Mouse (Mus musculus): ENCODE measurements around the gene Pafah1b2. TPM values are rescaled to one million over a fixed set of nuclear protein-coding genes. Genes with fewer than 3 reads are reported as not detected.

Pafah1b2 gene
- total RNA-seq, 4 experiments from 2014 or later, result 195 to 219 (median 207) TPM

- DNase-seq (ENCODE audit: low spot score in 2 of 2), result no peak
Measured at GRCm38 (mm10) chr9:45981331-45981730, 31.2 kb downstream of the Pafah1b2 start.

- no peak for DNase-seq (ENCODE audit: low spot score in 2 of 2)
Measured at GRCm38 (mm10) chr9:45980611-45981010, 31.9 kb downstream of the Pafah1b2 start.

- no peak for DNase-seq (ENCODE audit: low spot score in 2 of 2)
Measured at GRCm38 (mm10) chr9:45979778-45980177, 32.7 kb downstream of the Pafah1b2 start.

GRCm38 (mm10) chr9:45976884-45977283 lies 35.6 kb downstream of the Pafah1b2 start:
- DNase-seq (ENCODE audit: low spot score in 2 of 2), result no peak

GRCm38 (mm10) chr9:45963577-45963976 lies 48.9 kb downstream of the Pafah1b2 start:
- no peak for DNase-seq (ENCODE audit: low spot score in 2 of 2)

GRCm38 (mm10) chr9:45961855-45962254 lies 50.6 kb downstream of the Pafah1b2 start:
- DNase-seq (ENCODE audit: low spot score in 2 of 2), result no peak

GRCm38 (mm10) chr9:45959661-45960060 lies 52.8 kb downstream of the Pafah1b2 start:
- DNase-seq (ENCODE audit: low spot score in 2 of 2), result no peak

GRCm38 (mm10) chr9:45958851-45959250 lies 53.6 kb downstream of the Pafah1b2 start:
- no peak for DNase-seq (ENCODE audit: low spot score in 2 of 2)

- no peak for DNase-seq (ENCODE audit: low spot score in 2 of 2)
Measured at GRCm38 (mm10) chr9:45958023-45958670, 54.3 kb downstream of the Pafah1b2 start.

- peak; percentile 82 to 91 for DNase-seq (ENCODE audit: low spot score in 2 of 2)
Measured at GRCm38 (mm10) chr9:45955107-45955963, 57.2 kb downstream of the Pafah1b2 start, which contains the start of gene Sidt2. Gene Sidt2, minus strand, starts transcription at chr9:45955258.

- peak in 1 of 2 experiments; percentile 35 for DNase-seq (ENCODE audit: low spot score in 2 of 2)
Measured at GRCm38 (mm10) chr9:45954294-45955106, 58.0 kb downstream of the Pafah1b2 start.

- DNase-seq (ENCODE audit: low spot score in 2 of 2), result no peak
Measured at GRCm38 (mm10) chr9:45953511-45954293, 58.8 kb downstream of the Pafah1b2 start.

- no peak for DNase-seq (ENCODE audit: low spot score in 2 of 2)
Measured at GRCm38 (mm10) chr9:45952890-45953289, 59.6 kb downstream of the Pafah1b2 start.

GRCm38 (mm10) chr9:45952057-45952456 lies 60.4 kb downstream of the Pafah1b2 start:
- no peak for DNase-seq (ENCODE audit: low spot score in 2 of 2)

- DNase-seq (ENCODE audit: low spot score in 2 of 2), result no peak
Measured at GRCm38 (mm10) chr9:45946872-45947183, 65.7 kb downstream of the Pafah1b2 start.

GRCm38 (mm10) chr9:45946182-45946871 lies 66.2 kb downstream of the Pafah1b2 start:
- DNase-seq (ENCODE audit: low spot score in 2 of 2), result no peak

- DNase-seq (ENCODE audit: low spot score in 2 of 2), result no peak
Measured at GRCm38 (mm10) chr9:45945721-45946120, 66.8 kb downstream of the Pafah1b2 start.

GRCm38 (mm10) chr9:45944506-45945400 lies 67.7 kb downstream of the Pafah1b2 start:
- DNase-seq (ENCODE audit: low spot score in 2 of 2), result no peak

Measured in layer of hippocampus, adult 8-10 months (tissue).